Mouse (Mus musculus) embryonic fibroblast, embryonic 13.5 days (primary cell): ENCODE measurements at regions not wholly inside any gene's neighbourhood (a gene's known extent, or its start where the extent isn't known, plus 50 kb on each side); places are given as distances from the start of the nearest gene placed in this dataset.

Source experiments
- CTCF ChIP-seq: IDR thresholded peaks from 2 replicates; pipeline ENCODE4 v1.5.1; 2011; ENCODE audit warnings: mild to moderate bottlenecking, control low read depth, low read length, moderate library complexity, borderline replicate concordance; ENCODE audit not compliant: insufficient read depth
- POLR2A ChIP-seq: IDR thresholded peaks from 2 replicates; pipeline ENCODE4 v1.6.1; 2011; ENCODE audit warnings: low read depth, mild to moderate bottlenecking, control low read depth, low read length, moderate library complexity

DNA sequence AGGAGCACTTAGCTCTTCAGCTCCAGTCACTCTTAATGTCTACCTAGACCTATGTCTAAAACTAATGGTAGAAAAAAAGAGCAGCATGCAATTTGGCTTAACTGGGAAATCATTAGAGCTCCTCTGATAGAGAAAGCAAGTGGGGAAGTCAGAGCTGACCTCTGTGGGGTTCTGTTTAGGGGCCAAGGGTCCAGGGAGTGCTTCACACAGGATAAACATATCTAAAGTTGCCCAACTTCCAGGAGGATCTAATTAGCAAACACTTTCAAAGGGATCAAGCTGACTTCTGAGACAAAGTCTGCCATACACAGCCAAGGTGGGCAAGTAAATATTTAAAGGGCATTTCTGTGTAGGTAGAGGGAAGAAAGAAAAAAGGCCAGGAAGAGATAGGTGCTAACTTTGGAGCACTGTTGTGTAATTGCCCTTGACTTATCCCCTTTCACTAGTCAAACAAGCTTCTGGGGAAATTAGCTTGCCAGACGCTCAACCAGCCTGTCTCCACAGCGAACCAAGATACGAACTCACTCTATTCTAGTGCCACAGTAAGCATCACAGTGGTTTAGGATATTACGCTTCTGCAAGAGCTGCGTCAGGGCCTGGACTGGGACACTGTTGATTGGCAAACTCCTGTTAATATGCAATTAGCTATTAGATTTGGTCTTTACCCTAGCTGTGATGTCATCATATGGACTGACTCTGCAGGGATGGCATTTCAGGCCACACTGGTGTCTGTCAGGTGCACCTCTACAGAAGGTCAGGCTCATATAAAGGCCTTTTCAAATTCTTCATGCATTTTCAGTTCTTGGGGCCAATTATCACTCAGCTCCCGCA lies 1413.9 kb upstream of the A1bg start:
- TF ChIP-seq POLR2A (no peak), CTCF (no peak)
